ENCODE assay signal across 9 mouse cellular contexts in the genomic region with DNA sequence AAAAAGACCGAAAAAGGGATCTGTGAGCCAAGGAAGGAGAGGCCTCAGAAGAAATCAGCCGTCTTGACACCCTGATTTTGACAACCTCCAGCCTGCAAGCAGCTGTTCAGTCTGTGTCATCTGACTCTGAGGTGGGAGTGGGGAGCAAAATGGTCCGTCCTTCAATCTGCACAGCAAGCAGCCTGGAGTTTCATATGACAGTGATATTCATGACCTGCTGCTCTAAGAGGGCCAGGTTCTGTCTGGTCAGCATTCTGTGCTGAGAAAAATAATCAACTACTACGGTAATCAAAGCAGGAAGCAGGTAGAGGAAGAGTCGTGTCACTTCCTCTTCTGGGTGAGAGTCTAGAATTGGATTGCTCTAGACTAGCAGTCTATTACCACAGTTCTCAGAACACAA. TPM values are rescaled to one million over a fixed set of nuclear protein-coding genes. Genes with fewer than 3 reads are reported as not detected.
DNase-seq lines count a peak whose midpoint lies in the region; ATAC-seq and TF ChIP-seq lines count a peak whose summit lies in the region.
"Had no signal": no experiment of that assay in that cellular context is flagged by ENCODE, and none has a peak within 500 bp of the region (broad histone marks: within the 10 kb centered on the region; RNA-seq: fewer than 3 reads in every experiment).

No protein-coding gene starts in this region.

- no peak overlapping the region for H3K9ac ChIP-seq in midbrain, postnatal 0 days (replicated peaks; ENCODE audit: low read length, poor library complexity, severe bottlenecking)
- no peak overlapping the region for H3K9ac ChIP-seq in midbrain, embryonic 13.5 days (replicated peaks)
- H3K9ac ChIP-seq: forebrain, embryonic 15.5 days had no signal

- no peaks in the 10 kb centered on the region for H3K9me3 ChIP-seq in midbrain, postnatal 0 days (ENCODE audit: low read length)
- H3K9me3 ChIP-seq in midbrain, embryonic 13.5 days, result no peaks in the 10 kb centered on the region
- H3K9me3 ChIP-seq: forebrain, embryonic 15.5 days had no signal

- H3K4me1 ChIP-seq in midbrain, postnatal 0 days (ENCODE audit: insufficient read depth, low read length), result no peaks in the 10 kb centered on the region
- H3K4me1 ChIP-seq in midbrain, embryonic 13.5 days (replicated peaks), result peaks cover 14% of the 10 kb centered on the region

- peak; percentile 12 for DNase-seq in heart, postnatal 4 days
- DNase-seq in heart, adult 11 months, result no peak
- DNase-seq in midbrain, postnatal 0 days (ENCODE audit: low spot score), result peak; percentile 46
- peak; percentile 21 for DNase-seq in skeletal muscle tissue, adult 2 months (ENCODE audit: low read depth, low spot score)
- no peak for DNase-seq in adrenal gland, postnatal 14 days
- DNase-seq in retina, embryonic 14.5 days (ENCODE audit: low spot score), result no peak

- no peak overlapping the region for H3K4me3 ChIP-seq in midbrain, postnatal 0 days (ENCODE audit: low read depth, low read length)
- no peak overlapping the region for H3K4me3 ChIP-seq in midbrain, embryonic 13.5 days (replicated peaks)
- H3K4me3 ChIP-seq: forebrain, embryonic 15.5 days had no signal

- ATAC-seq in midbrain, postnatal 0 days (ENCODE audit: low FRiP score), result no peak
- no peak for ATAC-seq in midbrain, embryonic 13.5 days
- peak; percentile 46 for ATAC-seq in inflammation-experienced regulatory T-cells, adult 6 months
- ATAC-seq: forebrain, embryonic 15.5 days had no signal

- 83% methylated on average over 5 of the region's 5 CpGs for WGBS in midbrain, postnatal 0 days
- 78% methylated on average over 5 of the region's 5 CpGs for WGBS in midbrain, embryonic 13.5 days

- TF ChIP-seq CTCF in midbrain, postnatal 0 days (IDR thresholded peaks at IDR 0.05), result no peak

- no peak overlapping the region for H3K4me2 ChIP-seq in midbrain, postnatal 0 days (ENCODE audit: low read depth, low read length, poor library complexity, severe bottlenecking)
- H3K4me2 ChIP-seq in midbrain, embryonic 13.5 days (replicated peaks), result no peak overlapping the region
- H3K4me2 ChIP-seq: forebrain, embryonic 15.5 days had no signal

- H3K27ac ChIP-seq in midbrain, postnatal 0 days (ENCODE audit: low read depth, low read length), result no peak overlapping the region
- H3K27ac ChIP-seq in midbrain, embryonic 13.5 days, result no peak overlapping the region
- H3K27ac ChIP-seq: forebrain, embryonic 15.5 days had no signal

- no peaks in the 10 kb centered on the region for H3K36me3 ChIP-seq in midbrain, postnatal 0 days (ENCODE audit: insufficient read depth, low read length)
- no peaks in the 10 kb centered on the region for H3K36me3 ChIP-seq in midbrain, embryonic 13.5 days
- H3K36me3 ChIP-seq: forebrain, embryonic 15.5 days had no signal

- H3K27me3 ChIP-seq in midbrain, postnatal 0 days (ENCODE audit: insufficient read depth, low read length), result no peaks in the 10 kb centered on the region
- H3K27me3 ChIP-seq in midbrain, embryonic 13.5 days, result no peaks in the 10 kb centered on the region
- H3K27me3 ChIP-seq: forebrain, embryonic 15.5 days had no signal

RNA-seq across cellular contexts. Expression of gene Cd47, which starts 1.1 kb away (rescaled TPM):
- 10 to 100 TPM; 57.3 to 58.4 TPM for total RNA-seq in heart, postnatal 4 days (2021)
- total RNA-seq in midbrain, postnatal 0 days (2014; rRNA removed), result 30.5 and 53.5 TPM in 2 replicates
- 163 and 185 TPM in 2 replicates for polyA plus RNA-seq in midbrain, postnatal 0 days (2015; fragmentation: Nextera tagmentation; extraction: Ambion mirVana)
- 94.8 and 121 TPM in 2 replicates for polyA plus RNA-seq in midbrain, embryonic 13.5 days (2015; fragmentation: Nextera tagmentation; extraction: Ambion mirVana)
- 100 to 1,000 TPM; 201 to 329 (median 236) TPM for polyA plus RNA-seq in inflammation-experienced regulatory T-cells, adult 6 months (2017; shearing (Covaris generic))
- total RNA-seq in adrenal gland, postnatal 14 days (2021), result 126 and 128 TPM in 2 replicates

Comparison
In these comparisons a context has a peak if more than half of its experiments do, and no peak if none do; other contexts are left out.
1. DNase-seq: peak in heart, postnatal 4 days (single experiment), midbrain, postnatal 0 days (single experiment) and skeletal muscle tissue, adult 2 months (single experiment); none in heart, adult 11 months (single experiment), adrenal gland, postnatal 14 days (single experiment) and retina, embryonic 14.5 days (single experiment).